Mouse (Mus musculus): ENCODE measurements around the gene Lrrc72.

The Lrrc72 gene

DNA sequence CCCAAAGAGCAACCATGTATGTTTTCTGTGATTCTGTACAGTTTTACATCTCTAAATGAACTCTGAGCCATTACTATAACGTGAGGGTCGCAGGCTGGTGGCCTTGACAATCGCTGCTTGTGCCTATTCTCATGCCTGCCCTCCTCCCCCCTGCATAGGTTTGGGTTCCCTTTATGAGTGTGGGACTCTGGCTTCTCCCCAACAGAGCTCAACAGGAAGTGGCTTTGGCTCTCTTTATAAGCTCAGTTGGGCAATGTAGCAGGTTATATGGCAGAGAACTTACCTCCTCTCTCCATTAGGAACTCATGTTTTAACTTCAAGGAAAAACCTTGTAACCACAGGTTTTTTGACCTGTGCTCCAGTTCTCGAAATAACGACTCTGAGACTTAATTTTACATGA is 62.9 kb downstream of the Lrrc72 start:
- in situ Hi-C loops (cut with MboI, MseI): no loop called here

DNA sequence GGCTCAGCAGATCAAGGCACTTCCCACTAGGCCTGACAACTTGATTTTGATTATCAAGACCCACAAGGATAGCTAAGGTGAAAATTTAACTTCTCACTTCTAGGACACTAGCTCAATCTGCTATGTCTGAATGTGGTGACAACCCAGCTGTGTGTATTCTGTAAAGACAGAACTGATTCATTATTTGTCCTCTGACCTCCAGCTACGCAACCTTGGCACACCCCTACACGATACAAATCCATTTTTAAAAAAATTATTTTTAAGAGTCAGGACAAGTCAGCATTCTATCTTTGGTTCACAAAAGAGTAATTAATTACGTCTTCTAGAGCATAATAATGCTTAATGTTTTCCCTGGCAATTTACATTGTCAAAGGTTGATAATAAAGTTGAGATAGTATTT is 63.6 kb downstream of the Lrrc72 start:
- in situ Hi-C loops (cut with MboI, MseI): no loop called here

DNA sequence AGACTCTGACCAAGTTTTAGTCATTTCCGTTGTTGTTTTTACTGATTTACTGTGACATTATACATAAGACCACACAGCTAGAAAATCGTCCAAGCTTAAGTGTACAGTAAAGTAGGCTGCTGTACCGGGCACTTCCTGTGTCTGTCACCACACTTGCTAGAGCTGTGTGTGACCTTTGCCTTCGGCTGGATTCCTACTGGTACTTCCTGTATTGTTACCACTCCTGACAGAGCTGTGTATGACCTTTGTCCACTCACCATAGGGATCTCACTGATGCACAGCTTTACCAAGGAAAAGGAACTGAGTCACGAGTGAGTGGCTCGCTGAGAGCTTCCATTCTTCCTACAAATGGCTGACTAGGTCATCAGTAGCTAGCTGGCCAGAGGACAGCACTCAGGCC is 66.1 kb downstream of the Lrrc72 start:
- in situ Hi-C loops (cut with MboI, MseI): no loop called here

DNA sequence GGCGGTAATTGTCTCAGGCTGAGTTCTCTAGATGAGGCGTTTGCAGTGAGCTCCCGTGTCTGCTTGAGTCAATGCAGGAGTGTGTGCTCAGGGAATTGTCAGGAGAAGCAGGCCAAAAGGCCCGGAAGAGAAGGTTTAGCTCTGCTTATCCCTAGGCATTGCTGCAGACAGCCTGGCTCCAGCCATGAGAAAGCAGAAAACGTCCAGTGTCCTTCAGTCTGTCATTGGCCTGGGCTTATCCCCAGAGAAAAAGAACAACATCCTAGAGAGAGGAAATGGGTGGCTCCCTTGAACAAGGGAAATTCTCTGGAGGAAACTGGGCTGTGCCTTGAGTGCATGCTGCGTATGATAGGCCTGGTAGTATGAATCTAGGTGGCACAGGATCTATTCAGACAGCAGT is 70.6 kb downstream of the Lrrc72 start:
- in situ Hi-C loops (cut with MboI, MseI): no loop called here

DNA sequence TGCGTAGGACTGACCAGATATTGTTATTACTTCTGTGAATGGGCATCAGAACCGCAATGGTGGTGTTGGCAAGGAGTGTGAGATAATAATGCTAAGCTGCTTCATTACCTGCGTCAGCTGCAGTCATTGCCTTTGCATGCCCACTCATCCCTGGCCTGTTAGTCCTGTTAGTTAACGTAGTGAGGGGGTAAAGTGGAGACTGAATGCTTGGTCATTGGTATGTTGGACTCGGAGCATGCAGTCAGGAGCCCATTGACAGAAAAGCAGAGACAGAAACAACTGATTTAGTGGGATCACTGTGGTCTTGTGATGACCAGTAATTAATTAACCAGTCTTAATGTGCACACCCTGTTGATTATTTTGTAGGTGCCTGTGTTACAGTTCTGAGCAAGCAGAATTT is 76.0 kb downstream of the Lrrc72 start:
- in situ Hi-C loops (cut with MboI, MseI): no loop called here

DNA sequence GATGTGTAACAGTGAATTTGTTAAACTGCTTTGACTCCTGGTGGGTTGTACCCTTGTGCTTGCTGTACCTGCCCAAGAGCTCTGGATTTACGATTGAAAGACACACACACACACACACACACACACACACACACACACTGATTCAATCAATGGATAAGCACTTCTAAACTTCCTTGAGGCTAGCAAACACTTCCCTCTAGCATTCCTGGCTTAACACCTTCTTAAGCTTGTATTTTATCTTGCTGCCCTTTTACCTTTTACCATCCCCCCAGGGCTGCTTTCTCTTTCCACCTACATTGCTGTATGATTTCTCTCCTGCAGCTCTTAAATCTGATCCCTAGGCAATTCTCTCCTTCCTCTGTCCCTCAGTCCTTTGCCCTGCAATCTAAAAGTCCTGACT is 87.9 kb downstream of the Lrrc72 start:
- in situ Hi-C loops (cut with MboI, MseI): no loop called here

DNA sequence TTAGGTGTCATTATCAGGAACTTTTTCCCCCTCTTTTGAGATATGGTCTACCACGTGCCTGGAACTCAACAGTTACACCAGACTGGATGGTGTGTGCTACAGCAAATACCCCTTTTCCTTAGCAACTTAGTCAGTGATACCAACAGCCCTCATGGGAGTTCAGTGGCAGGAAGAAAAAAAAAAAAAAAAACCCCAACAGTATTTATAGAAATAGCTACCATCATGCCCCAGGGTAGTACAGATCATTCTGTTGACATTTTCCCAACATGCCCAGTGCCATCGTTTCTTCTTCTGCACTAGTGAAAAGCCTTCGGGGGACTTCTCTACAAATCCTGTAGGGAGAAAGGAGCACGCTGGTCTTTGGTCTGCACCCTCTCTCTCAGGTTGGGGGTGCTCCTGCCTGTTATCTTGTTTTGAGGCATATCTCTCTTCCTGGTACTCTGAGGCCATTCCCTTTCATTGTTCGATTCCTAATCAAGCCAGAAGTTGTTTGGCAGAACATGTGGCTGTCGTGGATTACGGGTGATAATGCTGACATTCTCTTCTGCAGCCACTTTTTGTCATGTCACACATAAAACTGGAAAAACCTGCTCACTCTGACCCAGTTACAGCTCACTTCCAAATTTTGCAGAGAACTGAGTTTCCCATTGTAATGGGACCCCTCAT is 88.9 kb downstream of the Lrrc72 start:
- in situ Hi-C loops (cut with MboI, MseI): no loop called here
